In the genomic region with DNA sequence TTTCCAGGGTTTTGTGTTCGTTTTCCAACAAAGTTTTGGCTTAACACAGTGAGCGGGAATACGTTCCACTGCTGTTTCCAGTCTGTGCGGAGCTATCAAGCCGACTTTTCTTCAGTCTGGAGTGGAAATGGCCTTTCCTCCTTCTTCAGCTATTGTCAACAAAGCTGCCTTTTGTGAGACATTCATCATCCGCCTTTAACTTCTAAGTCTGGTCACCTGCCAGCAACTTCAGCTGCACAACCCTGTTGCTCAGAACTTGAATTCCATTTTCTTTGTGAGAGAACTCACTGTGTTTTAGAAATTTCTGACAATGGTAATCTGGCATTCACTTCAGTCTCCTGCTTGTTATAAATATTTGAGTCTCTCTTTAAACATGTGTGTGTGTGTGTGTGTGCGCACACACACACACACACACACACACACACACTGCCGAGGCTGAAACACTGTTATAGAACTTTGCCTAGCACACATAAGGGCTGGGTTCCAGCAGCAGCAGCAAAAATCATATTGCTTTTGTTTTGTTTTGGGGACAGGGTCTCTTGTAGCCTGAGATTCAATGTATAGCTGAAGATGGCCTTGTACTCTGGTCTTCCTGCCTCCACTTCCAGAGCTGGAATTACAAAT, we compare ENCODE assay signal across 13 mouse cellular contexts. TPM values are rescaled to one million over a fixed set of nuclear protein-coding genes. Genes with fewer than 3 reads are reported as not detected.
A peak's percentile ranks its signal among the peaks of the same experiment; 100 is the strongest.
DNase-seq lines count a peak whose midpoint lies in the region; ATAC-seq lines count a peak whose summit lies in the region.
"Had no signal": no experiment of that assay in that cellular context is flagged by ENCODE, and none has a peak within 500 bp of the region (broad histone marks: within the 10 kb centered on the region; RNA-seq: fewer than 3 reads in every experiment).

No protein-coding gene starts in this region.

- H3K36me3 ChIP-seq in heart, embryonic 16.5 days (ENCODE audit: control insufficient read depth, insufficient read depth): no peaks in the 10 kb centered on the region
- H3K36me3 ChIP-seq in liver, embryonic 13.5 days: no peaks in the 10 kb centered on the region
- no peaks in the 10 kb centered on the region for H3K36me3 ChIP-seq in liver, embryonic 11.5 days (ENCODE audit: control insufficient read depth, insufficient read depth, low read length)
- H3K36me3 ChIP-seq in stomach, embryonic 16.5 days (ENCODE audit: control insufficient read depth, insufficient read depth, low read length): no peaks in the 10 kb centered on the region
- H3K36me3 ChIP-seq: forebrain, embryonic 10.5 days had no signal

- H3K4me2 ChIP-seq in heart, embryonic 16.5 days (ENCODE audit: low read depth, low read length): no peak overlapping the region
- no peak overlapping the region for H3K4me2 ChIP-seq in liver, embryonic 13.5 days
- H3K4me2 ChIP-seq in liver, embryonic 11.5 days: no peak overlapping the region
- no peak overlapping the region for H3K4me2 ChIP-seq in stomach, embryonic 16.5 days (ENCODE audit: low read depth, low read length)

- no peak overlapping the region for H3K4me3 ChIP-seq in heart, embryonic 16.5 days (ENCODE audit: low read length)
- H3K4me3 ChIP-seq in liver, embryonic 13.5 days (replicated peaks): no peak overlapping the region
- no peak overlapping the region for H3K4me3 ChIP-seq in liver, embryonic 11.5 days (ENCODE audit: low read depth, low read length)
- H3K4me3 ChIP-seq in stomach, embryonic 16.5 days (replicated peaks; ENCODE audit: low read length): no peak overlapping the region
- H3K4me3 ChIP-seq: forebrain, embryonic 10.5 days; layer of hippocampus, adult 2 months had no signal

- no peak overlapping the region for H3K9ac ChIP-seq in heart, embryonic 16.5 days (ENCODE audit: low read length)
- no peak overlapping the region for H3K9ac ChIP-seq in liver, embryonic 13.5 days
- H3K9ac ChIP-seq in liver, embryonic 11.5 days (ENCODE audit: low read depth, low read length): no peak overlapping the region
- H3K9ac ChIP-seq in stomach, embryonic 16.5 days (ENCODE audit: low read length): no peak overlapping the region

- H3K27me3 ChIP-seq in heart, embryonic 16.5 days (ENCODE audit: control insufficient read depth, insufficient read depth, low read length): no peaks in the 10 kb centered on the region
- H3K27me3 ChIP-seq in liver, embryonic 13.5 days: no peaks in the 10 kb centered on the region
- H3K27me3 ChIP-seq in liver, embryonic 11.5 days (replicated peaks; ENCODE audit: control insufficient read depth, insufficient read depth, low read length): no peaks in the 10 kb centered on the region
- no peaks in the 10 kb centered on the region for H3K27me3 ChIP-seq in stomach, embryonic 16.5 days (ENCODE audit: control insufficient read depth, insufficient read depth, low read length)

- H3K4me1 ChIP-seq in heart, embryonic 16.5 days (ENCODE audit: control insufficient read depth, insufficient read depth, low read length): peaks cover 7% of the 10 kb centered on the region
- peaks cover 37% of the 10 kb centered on the region for H3K4me1 ChIP-seq in liver, embryonic 13.5 days (replicated peaks)
- peaks cover 16% of the 10 kb centered on the region for H3K4me1 ChIP-seq in liver, embryonic 11.5 days (replicated peaks; ENCODE audit: control insufficient read depth, insufficient read depth, low read length)
- H3K4me1 ChIP-seq in stomach, embryonic 16.5 days (ENCODE audit: control insufficient read depth, insufficient read depth, low read length): peaks cover 21% of the 10 kb centered on the region

- DNase-seq in heart, adult 9 months (ENCODE audit: low spot score in 2 of 2): no peak
- no peak for DNase-seq in liver, embryonic 13.5 days
- DNase-seq in liver, embryonic 11.5 days (ENCODE audit: low spot score): no peak
- DNase-seq in kidney, postnatal 14 days: peak; percentile 53
- DNase-seq in B cell, adult 2 months: no peak
- DNase-seq: cerebellum, postnatal 36 days; thymus, postnatal 25 days had no signal

- no peaks in the 10 kb centered on the region for H3K9me3 ChIP-seq in heart, embryonic 16.5 days (replicated peaks; ENCODE audit: control insufficient read depth, low read length)
- no peaks in the 10 kb centered on the region for H3K9me3 ChIP-seq in liver, embryonic 13.5 days (replicated peaks)
- no peaks in the 10 kb centered on the region for H3K9me3 ChIP-seq in liver, embryonic 11.5 days (ENCODE audit: control insufficient read depth, low read length)
- no peaks in the 10 kb centered on the region for H3K9me3 ChIP-seq in stomach, embryonic 16.5 days (replicated peaks; ENCODE audit: control insufficient read depth, low read length)
- H3K9me3 ChIP-seq: forebrain, embryonic 10.5 days had no signal

- no peak for ATAC-seq in heart, embryonic 16.5 days (replicated peaks; ENCODE audit: extremely low read depth, insufficient read depth, low FRiP score)
- ATAC-seq in liver, embryonic 13.5 days (ENCODE audit: low read depth): no peak
- no peak for ATAC-seq in liver, embryonic 11.5 days (replicated peaks; ENCODE audit: low FRiP score)
- ATAC-seq in stomach, embryonic 16.5 days (ENCODE audit: insufficient read depth, low FRiP score): peak; percentile 75

- 55% methylated on average over 8 of the region's 8 CpGs for WGBS in heart, embryonic 16.5 days
- 78% methylated on average over 8 of the region's 8 CpGs for WGBS in liver, embryonic 13.5 days (ENCODE audit: insufficient replicate concordance)
- 80% methylated on average over 8 of the region's 8 CpGs for WGBS in liver, embryonic 11.5 days
- 17% methylated on average over 8 of the region's 8 CpGs for WGBS in stomach, embryonic 16.5 days

- H3K27ac ChIP-seq in heart, embryonic 16.5 days (ENCODE audit: low read length): 0 out of 2 replicates have a peak overlapping the region, but pooled peaks have one; percentile 5
- peak overlapping the region; percentile 44 for H3K27ac ChIP-seq in liver, embryonic 13.5 days
- no peak overlapping the region for H3K27ac ChIP-seq in liver, embryonic 11.5 days (ENCODE audit: low read depth, low read length)
- H3K27ac ChIP-seq in stomach, embryonic 16.5 days (ENCODE audit: low read length): peak overlapping the region; percentile 28
- H3K27ac ChIP-seq: forebrain, embryonic 10.5 days; layer of hippocampus, adult 2 months had no signal

RNA-seq across cellular contexts. Expression of gene Spz1, which starts 8.2 kb away (rescaled TPM):
- not detected in 2 replicates for polyA plus RNA-seq in heart, embryonic 16.5 days (2015; fragmentation: Nextera tagmentation; extraction: Ambion mirVana)
- polyA plus RNA-seq in liver, embryonic 13.5 days (2015; fragmentation: Nextera tagmentation; extraction: Ambion mirVana): not detected in 2 replicates
- polyA plus RNA-seq in liver, embryonic 11.5 days (2014; fragmentation: Nextera tagmentation; extraction: Ambion mirVana): not detected in 2 replicates
- not detected in 2 replicates for polyA plus RNA-seq in stomach, embryonic 16.5 days (2015; fragmentation: Nextera tagmentation; extraction: Ambion mirVana)
- polyA plus RNA-seq: forebrain, embryonic 10.5 days; limb, embryonic 11.5 days; neural tube, embryonic 14.5 days had no signal

RNA-seq across cellular contexts. Expression of gene Serinc5, which starts 26.7 kb away (rescaled TPM):
- polyA plus RNA-seq in heart, embryonic 16.5 days (2015; fragmentation: Nextera tagmentation; extraction: Ambion mirVana): 11.0 and 13.6 TPM in 2 replicates
- polyA plus RNA-seq in liver, embryonic 13.5 days (2015; fragmentation: Nextera tagmentation; extraction: Ambion mirVana): 14.7 and 20.2 TPM in 2 replicates
- polyA plus RNA-seq in liver, embryonic 11.5 days (2014; fragmentation: Nextera tagmentation; extraction: Ambion mirVana): 27.5 and 30.3 TPM in 2 replicates
- polyA plus RNA-seq in stomach, embryonic 16.5 days (2015; fragmentation: Nextera tagmentation; extraction: Ambion mirVana): 29.9 and 30.8 TPM in 2 replicates

RNA-seq across cellular contexts. Expression of gene Zfyve16, which starts 53.5 kb away (rescaled TPM):
- 7.0 and 7.5 TPM in 2 replicates for polyA plus RNA-seq in heart, embryonic 16.5 days (2015; fragmentation: Nextera tagmentation; extraction: Ambion mirVana)
- 1.5 and 2.0 TPM in 2 replicates for polyA plus RNA-seq in liver, embryonic 13.5 days (2015; fragmentation: Nextera tagmentation; extraction: Ambion mirVana)
- 6.6 TPM in 2 replicates for polyA plus RNA-seq in liver, embryonic 11.5 days (2014; fragmentation: Nextera tagmentation; extraction: Ambion mirVana)
- 10.0 and 10.2 TPM in 2 replicates for polyA plus RNA-seq in stomach, embryonic 16.5 days (2015; fragmentation: Nextera tagmentation; extraction: Ambion mirVana)
